Mouse (Mus musculus) lung, adult 2 months (tissue): Measurements from ENCODE around the gene Polr2h. TPM values are rescaled to one million over a fixed set of nuclear protein-coding genes. Genes with fewer than 3 reads are reported as not detected.

Experiments
- DNase-seq: peaks from one replicate; pipeline ENCODE4 v3.0.0; 2022
- H3K4me1 ChIP-seq: fragments of 200-500 bp; 2 replicates; pipeline ENCODE4 v1.6.1; 2011; ENCODE audit warnings: low read length; ENCODE audit not compliant: control insufficient read depth, insufficient read depth
- H3K4me3 ChIP-seq: fragments of 200-500 bp; replicated peaks from 2 replicates; pipeline ENCODE3; 2011; ENCODE audit warnings: low read depth, mild to moderate bottlenecking, control low read depth, low read length; ENCODE audit errors: extremely low read depth
- CTCF ChIP-seq: fragments of 200-500 bp; IDR thresholded peaks from 2 replicates; pipeline ENCODE4 v1.5.1; 2011; ENCODE audit warnings: mild to moderate bottlenecking, low read length, control low read depth; ENCODE audit not compliant: insufficient read depth
- POLR2A ChIP-seq: fragments of 200-500 bp; IDR thresholded peaks from 2 replicates; pipeline ENCODE4 v1.6.1; 2011; ENCODE audit warnings: low read depth, mild to moderate bottlenecking, control low read depth, low read length, borderline replicate concordance; ENCODE audit errors: extremely low read depth
- WGBS: fragments of 180-500 bp; shearing (Covaris S2); methylation state at CpG from one replicate; pipeline ENCODE4 v1.1.7; 2018; 5-methylcytosine and 5-hydroxymethylcytosine counted together
- polyA plus RNA-seq: library from polyadenylated mRNA; depleted of rRNA; stranded (reverse); fragments of >200 nt; gene quantifications from 2 replicates; pipeline ENCODE4 v1.2.3, GENCODE M21; 2012

Polr2h gene
- polyA plus RNA-seq, 1 experiment: 12.0 TPM

DNA sequence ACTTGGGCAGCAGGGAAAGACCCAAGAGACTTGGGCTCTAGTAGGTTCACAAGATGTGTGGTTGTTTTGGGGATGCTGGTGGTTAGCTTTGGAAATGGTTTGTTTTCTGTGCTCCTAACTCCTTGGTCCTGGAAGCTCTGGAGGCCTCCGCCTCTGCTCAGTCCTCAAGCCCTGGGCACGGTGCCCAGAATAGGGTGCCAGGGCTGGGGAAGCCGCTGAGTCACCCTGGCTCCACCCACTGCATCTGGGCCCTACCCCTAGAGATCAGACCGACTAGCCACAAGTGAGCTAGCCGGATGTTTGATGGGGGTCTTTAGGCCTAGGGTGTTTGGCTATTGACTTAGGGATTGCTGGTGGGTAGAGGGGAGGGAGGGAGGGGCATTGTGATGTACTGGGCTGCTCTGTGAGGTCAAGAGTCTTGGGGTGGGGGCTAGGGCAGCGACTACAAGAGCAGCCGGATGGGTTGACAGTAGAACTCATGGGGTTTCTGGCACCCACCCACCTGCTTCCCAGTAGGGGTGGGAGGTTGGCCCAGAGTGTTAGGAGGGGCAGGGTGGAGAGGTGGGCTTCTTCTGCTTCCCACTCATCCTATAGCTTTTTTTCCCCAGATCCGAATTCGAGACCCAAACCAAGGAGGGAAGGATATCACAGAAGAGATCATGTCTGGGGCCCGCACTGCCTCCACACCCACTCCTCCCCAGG lies 39.3 kb upstream of the Polr2h start:
- DNase-seq: peak; percentile 85
- WGBS: 46% methylated on average over 10 of the region's 10 CpGs
- no peak for TF ChIP-seq POLR2A
- TF ChIP-seq CTCF: no peak
- Histone ChIP-seq H3K4me3 (no peak overlapping the region), H3K4me1 (peaks cover 16% of the 10 kb centered on the region)

DNA sequence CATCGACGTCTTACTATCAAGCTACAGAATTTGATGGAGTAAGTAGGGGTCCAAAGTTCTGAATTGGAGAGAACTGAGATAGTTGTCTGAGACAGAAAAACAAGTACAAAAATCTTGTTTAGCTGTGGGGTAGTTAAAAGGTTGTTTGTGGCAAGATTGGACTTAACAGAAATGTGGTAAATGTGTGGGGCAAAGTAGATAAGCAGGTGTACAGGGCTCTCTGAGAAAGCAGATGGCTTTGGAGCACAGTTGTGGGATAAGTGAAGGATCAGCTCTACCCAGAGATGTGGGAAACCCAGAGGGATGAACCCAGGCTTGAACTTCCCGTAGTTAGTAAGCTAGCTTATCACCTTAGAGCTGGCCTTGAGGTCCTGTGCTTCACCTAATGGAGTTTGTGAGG lies 26.7 kb upstream of the Polr2h start:
- Histone ChIP-seq H3K4me1 (peaks cover 3% of the 10 kb centered on the region), H3K4me3 (no peak overlapping the region)
- TF ChIP-seq CTCF (no peak), POLR2A (no peak)
- WGBS: 82% methylated on average over 3 of the region's 3 CpGs
- DNase-seq: no peak

DNA sequence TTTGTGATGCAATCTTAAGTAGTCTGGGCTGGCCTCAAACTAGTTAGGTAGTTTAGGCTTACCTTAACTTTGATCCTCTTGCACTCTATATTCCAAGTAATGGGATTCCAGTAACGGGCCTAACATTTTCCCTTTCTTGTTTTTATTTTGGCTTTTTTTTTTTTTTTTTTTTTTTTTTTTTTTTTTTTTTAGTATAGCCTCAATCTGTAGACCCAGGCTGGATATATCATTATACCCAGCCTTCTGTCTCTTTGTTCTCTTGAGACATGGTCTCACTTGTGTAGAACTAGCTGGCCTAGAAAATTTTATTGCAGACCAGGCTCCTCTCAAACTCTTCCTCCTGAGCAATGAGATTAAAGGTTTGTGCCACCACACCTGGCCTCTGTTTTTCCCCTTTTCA lies 25.8 kb upstream of the Polr2h start:
- DNase-seq: no peak
- TF ChIP-seq POLR2A: no peak
- no peak for TF ChIP-seq CTCF
- Histone ChIP-seq H3K4me1 (peaks cover 3% of the 10 kb centered on the region), H3K4me3 (no peak overlapping the region)
- WGBS: 70% methylated on average over 1 of the region's 1 CpGs

DNA sequence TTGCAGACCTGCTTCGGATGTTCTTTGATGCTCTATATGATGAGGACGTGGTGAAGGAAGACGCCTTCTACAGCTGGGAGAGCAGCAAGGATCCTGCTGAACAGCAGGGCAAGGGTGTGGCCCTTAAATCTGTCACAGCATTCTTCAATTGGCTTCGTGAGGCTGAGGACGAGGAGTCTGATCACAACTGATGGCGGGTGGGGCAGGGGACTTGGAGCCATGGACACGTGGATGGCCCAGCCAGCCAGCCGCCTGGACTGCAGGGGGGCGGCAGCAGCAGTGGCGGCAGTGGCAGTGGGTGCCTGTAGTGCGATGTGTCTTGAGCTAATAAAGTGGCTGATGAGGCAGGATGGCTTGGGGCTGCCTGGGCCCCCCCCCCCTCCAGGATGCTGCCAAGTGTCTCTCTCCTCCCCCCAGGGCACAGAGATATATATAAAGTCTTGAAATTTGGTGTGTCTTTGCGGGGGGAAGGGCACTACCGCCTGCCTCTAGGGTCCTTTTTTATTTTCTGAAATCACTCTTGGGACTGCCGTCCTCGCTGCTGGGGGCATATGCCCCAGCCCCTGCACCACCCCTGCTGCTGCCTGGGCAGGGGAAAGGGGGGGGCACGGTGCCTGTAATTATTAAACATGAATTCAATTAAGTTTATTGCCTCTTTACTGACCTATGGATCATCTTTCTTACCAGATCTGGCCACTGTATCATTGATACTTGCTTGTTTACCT lies 25.1 kb upstream of the Polr2h start:
- DNase-seq: no peak
- peaks cover 3% of the 10 kb centered on the region for H3K4me1 ChIP-seq
- WGBS: 61% methylated on average over 16 of the region's 16 CpGs
- TF ChIP-seq CTCF (no peak), POLR2A (no peak)
- no peak overlapping the region for H3K4me3 ChIP-seq

DNA sequence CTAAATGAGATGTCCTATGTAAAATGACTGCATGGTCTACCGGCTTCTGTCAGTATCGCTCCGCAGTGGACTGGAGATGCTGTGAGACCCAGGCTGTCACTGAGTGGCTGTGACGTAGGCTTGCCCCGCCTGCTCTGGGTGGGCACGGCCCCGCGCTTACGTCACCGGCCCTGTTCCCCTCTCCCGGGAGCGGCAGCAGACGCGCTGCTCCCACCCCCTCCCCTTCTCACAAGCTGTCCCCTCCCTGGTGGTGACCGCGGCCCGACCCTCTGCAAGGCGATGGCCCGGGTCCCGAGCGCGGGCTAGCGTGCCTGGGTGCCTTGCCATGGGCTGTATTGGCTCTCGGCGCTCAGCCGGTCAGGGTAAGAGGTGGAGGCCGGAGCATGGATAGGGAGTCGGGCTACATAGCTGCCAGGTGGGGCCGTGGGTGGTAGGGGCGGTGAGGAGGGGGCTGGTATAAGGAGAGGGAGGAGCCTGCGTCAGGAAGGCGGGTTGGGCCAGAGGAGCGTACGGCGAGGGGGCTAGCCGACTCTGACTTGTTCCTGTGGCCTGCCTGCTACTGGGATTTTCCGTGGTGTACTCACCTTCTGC lies 24.3 kb upstream of the Polr2h start, which contains the start of gene Fam131a:
TSS of gene Fam131a (plus strand) at position 131 of the 591 bp plus-strand sequence.
- WGBS: under 1% methylated on average over 37 of the region's 37 CpGs
- peak; percentile 91 for DNase-seq
- TF ChIP-seq POLR2A: peak; percentile 60; the same call in 1 of the 2 replicates
- TF ChIP-seq CTCF: no peak

DNA sequence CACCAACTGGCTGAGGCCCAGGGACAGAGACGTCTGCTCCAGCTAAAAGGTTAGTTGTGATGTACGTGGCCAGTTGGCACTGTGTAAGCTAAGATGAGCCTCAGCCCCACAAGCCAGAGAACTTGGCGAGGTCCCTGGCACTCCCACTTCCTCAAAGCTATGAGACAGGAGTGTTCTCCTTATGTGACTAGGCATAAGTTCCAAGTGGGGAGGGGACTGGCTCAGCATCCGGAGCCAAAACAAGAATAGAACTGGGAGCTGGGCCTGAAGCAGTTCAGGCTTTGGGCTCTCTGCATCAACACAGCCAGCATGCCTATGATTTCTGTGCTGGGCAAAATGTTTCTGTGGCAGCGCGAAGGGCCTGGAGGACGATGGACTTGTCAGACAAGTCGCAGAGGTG lies 22.7 kb upstream of the Polr2h start:
- WGBS: 44% methylated on average over 8 of the region's 8 CpGs
- DNase-seq: no peak
- Histone ChIP-seq H3K4me1 (peaks cover 3% of the 10 kb centered on the region), H3K4me3 (no peak overlapping the region)
- no peak for TF ChIP-seq CTCF
- no peak for TF ChIP-seq POLR2A

More for the DNA sequence above, 24.3 kb upstream of the Polr2h start, which contains the start of gene Fam131a:
- peaks cover 3% of the 10 kb centered on the region for H3K4me1 ChIP-seq
- H3K4me3 ChIP-seq: peak within 1 kb of the TSS; percentile 99

DNA sequence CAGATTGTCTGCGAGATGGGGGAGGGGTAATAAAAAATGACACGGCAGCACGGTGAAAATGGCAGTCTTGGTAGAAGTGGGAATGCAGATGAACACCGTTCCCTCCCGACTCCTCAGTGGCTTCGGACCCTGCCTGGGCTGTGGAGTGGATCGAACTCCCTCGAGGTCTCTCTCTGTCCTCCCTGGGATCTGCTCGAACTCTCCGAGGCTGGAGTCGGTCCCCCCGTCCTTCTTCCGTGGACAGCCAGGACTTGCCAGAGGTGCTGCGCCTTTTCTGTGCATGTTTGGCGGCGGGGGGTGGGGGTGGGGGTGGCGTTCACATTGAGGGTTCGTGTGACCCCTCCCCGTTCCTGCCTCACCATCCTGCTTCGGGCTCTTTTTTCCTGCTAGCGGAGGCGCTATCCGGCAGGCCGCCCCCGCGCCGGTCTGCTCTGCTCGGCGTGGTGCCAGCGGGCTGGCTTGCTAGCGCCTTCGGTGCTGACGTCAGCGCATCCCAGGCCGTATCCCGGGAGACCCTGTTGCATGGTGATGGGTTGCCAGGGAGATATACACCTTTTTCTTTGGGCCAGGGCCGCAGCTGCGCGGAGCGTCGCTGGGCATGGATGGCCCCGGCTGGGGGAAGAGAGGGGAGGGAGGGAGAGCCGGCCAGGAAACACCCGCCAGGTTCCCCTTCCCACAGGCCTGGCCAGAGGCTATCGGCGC lies 21.7 kb upstream of the Polr2h start:
- Histone ChIP-seq H3K4me1 (peaks cover 3% of the 10 kb centered on the region), H3K4me3 (peak overlapping the region; percentile 6)
- TF ChIP-seq CTCF: no peak
- no peak for TF ChIP-seq POLR2A
- peak; percentile 47 for DNase-seq
- WGBS: 6% methylated on average over 43 of the region's 46 CpGs

DNA sequence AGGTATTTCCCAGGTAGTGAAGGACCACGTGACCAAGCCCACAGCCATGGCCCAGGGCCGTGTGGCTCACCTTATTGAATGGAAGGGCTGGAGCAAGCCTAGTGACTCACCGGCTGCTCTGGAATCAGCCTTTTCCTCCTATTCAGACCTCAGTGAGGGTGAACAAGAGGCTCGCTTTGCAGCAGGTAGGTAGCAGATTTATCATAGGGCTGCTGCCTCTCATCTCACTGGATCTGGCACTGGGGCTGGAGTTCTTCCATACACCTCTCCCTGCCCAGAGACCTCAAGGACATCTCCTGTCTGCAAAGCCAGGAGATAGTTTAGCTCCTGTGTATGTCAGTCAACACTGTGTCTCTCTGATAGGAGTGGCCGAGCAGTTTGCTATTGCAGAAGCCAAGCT lies 18.2 kb upstream of the Polr2h start:
- 79% methylated on average over 5 of the region's 5 CpGs for WGBS

DNA sequence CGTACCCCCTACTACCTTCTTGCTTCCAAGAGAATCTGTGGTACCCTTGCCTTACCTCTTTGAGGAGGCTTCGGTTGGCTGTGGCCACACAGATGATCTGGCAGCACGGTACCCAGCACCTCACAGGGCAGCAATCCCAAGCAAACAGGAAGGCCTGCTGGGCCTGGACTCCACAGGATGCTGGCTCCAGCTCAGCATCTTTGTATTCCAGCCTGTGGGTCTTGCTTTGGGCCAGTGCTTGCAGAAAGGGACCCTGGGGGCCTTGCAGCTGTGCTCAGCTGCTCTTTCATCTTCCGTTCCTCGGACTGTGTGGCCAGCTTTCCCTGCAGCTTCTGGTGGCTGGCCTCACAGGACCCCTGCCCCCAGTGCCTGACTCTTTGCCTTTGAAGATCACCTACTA lies 17.4 kb upstream of the Polr2h start:
- Histone ChIP-seq H3K4me1 (peaks cover 3% of the 10 kb centered on the region), H3K4me3 (no peak overlapping the region)
- no peak for TF ChIP-seq POLR2A
- TF ChIP-seq CTCF: no peak
- no peak for DNase-seq
- 62% methylated on average over 5 of the region's 5 CpGs for WGBS

More for the DNA sequence above, 18.2 kb upstream of the Polr2h start:
- TF ChIP-seq CTCF: no peak
- TF ChIP-seq POLR2A: no peak
- DNase-seq: no peak
- Histone ChIP-seq H3K4me3 (no peak overlapping the region), H3K4me1 (peaks cover 3% of the 10 kb centered on the region)
